Mouse (Mus musculus): ENCODE results near the gene Rims4. TPM values are rescaled to one million over a fixed set of nuclear protein-coding genes. Genes with fewer than 3 reads are reported as not detected.

The Rims4 gene
- polyA plus RNA-seq, 1 experiment: 30.3 TPM

DNA sequence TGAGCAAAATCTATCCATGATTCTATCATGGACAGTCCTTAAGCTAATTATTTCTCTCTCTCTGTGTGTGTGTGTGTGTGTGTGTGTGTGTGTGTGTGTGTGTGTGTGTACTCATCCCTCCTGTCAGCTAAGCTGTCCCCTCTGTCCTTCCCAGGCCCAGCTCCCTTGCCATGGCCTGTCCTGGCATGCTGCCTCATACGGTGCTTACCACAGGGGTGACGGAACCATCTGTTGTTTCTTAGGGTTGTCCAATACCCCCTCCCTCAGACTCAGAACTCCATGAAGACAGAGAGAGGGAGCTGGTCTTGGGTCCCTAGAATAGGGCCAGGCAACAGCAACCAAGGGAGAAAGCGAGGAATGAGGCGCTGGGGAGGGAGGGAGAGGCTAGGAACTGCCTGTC lies 14.2 kb downstream of the Rims4 start:
- Histone ChIP-seq H3K4me3 (replicated peaks; ENCODE audit: insufficient read depth, low read depth, low read length) (no peak overlapping the region), H3K4me1 (ENCODE audit: control insufficient read depth, insufficient read depth, low read length) (peaks cover 54% of the 10 kb centered on the region), H3K27ac (ENCODE audit: insufficient read depth, low read length) (peak overlapping the region; percentile 23; the same call in 1 of the 2 replicates), H3K27me3 (ENCODE audit: control insufficient read depth, insufficient read depth, low read length) (no peaks in the 10 kb centered on the region)
- DNase-seq: peak; percentile 76 to 84
- 41% methylated on average over 4 of the region's 4 CpGs for WGBS
- TF ChIP-seq POLR2A (IDR thresholded peaks at IDR 0.05; ENCODE audit: borderline replicate concordance, insufficient read depth, low read length) (no peak), CTCF (IDR thresholded peaks at IDR 0.05; ENCODE audit: borderline replicate concordance, insufficient read depth, low read depth, low read length) (no peak)

DNA sequence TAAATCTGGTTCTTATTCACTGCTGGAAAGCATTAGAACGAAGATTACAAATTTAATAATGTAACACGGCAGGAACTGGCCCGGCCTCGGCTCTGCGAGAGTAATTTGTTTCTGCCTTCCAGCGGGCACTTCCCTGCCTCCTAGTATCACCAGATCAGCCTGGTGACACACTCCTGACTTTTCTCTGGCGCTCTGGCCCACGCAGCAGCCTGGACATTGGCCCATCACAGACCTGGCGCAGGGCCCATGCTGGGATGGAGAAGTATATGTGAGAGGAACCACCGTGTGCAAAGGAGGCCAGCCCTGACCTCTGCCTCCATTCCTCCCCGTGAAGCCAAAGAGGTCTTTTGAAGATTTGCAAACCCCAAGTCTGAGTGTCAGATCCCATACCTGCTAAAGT lies 15.0 kb downstream of the Rims4 start:
- WGBS: 12% methylated on average over 11 of the region's 11 CpGs
- DNase-seq: peak; percentile 85
- TF ChIP-seq POLR2A (IDR thresholded peaks at IDR 0.05; ENCODE audit: borderline replicate concordance, insufficient read depth, low read length): no peak
- H3K4me3 ChIP-seq (replicated peaks; ENCODE audit: insufficient read depth, low read depth, low read length): no peak overlapping the region
- peaks cover 57% of the 10 kb centered on the region for H3K4me1 ChIP-seq (ENCODE audit: control insufficient read depth, insufficient read depth, low read length)
- H3K27me3 ChIP-seq (ENCODE audit: control insufficient read depth, insufficient read depth, low read length): no peaks in the 10 kb centered on the region
- H3K27ac ChIP-seq (ENCODE audit: insufficient read depth, low read length): peak overlapping the region; percentile 23

DNA sequence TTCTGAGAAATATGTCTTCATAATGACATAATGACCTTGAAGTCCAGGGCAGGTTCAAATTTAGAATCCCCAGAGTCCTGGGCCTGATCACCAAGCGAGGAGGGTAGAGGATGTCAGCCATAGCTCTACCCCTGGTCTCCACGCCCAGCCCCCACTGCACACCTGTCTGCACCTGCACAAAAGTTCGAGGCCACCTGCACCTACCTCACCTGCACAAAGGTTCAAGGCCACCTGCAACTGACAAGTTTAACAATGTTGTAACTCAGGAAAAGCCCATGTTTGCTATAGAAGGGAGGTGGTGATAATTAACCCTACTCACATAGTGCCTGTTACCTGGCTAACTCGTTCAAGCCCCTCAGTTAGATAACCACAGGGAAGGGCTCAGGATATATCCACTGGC lies 16.0 kb downstream of the Rims4 start:
- TF ChIP-seq CTCF (IDR thresholded peaks at IDR 0.05; ENCODE audit: borderline replicate concordance, insufficient read depth, low read depth, low read length): no peak
- no peak for TF ChIP-seq POLR2A (IDR thresholded peaks at IDR 0.05; ENCODE audit: borderline replicate concordance, insufficient read depth, low read length)
- 0 out of 2 replicates have a peak overlapping the region, but pooled peaks have one; percentile 31 for H3K27ac ChIP-seq (ENCODE audit: insufficient read depth, low read length)
- WGBS: 82% methylated on average over 4 of the region's 4 CpGs
- no peak for DNase-seq
- no peaks in the 10 kb centered on the region for H3K27me3 ChIP-seq (ENCODE audit: control insufficient read depth, insufficient read depth, low read length)
- no peak overlapping the region for H3K4me3 ChIP-seq (replicated peaks; ENCODE audit: insufficient read depth, low read depth, low read length)
- peaks cover 65% of the 10 kb centered on the region for H3K4me1 ChIP-seq (ENCODE audit: control insufficient read depth, insufficient read depth, low read length)

DNA sequence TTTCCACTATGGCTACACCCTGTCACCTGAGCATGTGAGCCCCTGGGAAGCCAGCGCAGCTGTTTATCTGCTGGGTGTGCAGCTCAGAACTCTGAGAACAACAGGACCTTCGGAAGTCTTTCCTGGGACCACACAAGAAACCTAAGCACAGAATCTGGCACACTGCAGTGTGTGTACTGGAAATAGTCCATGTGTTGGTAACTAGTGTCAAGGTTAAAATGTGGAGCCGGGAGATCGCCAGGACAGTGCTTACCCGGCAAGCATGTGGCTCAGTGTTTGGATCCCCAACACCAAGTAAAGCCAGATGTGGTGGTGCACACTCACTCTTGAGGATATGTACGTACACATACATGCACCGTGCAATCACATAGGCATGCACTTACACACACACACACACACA lies 17.4 kb downstream of the Rims4 start:
- Histone ChIP-seq H3K4me3 (replicated peaks; ENCODE audit: insufficient read depth, low read depth, low read length) (no peak overlapping the region), H3K4me1 (ENCODE audit: control insufficient read depth, insufficient read depth, low read length) (peaks cover 72% of the 10 kb centered on the region), H3K27ac (ENCODE audit: insufficient read depth, low read length) (no peak overlapping the region), H3K27me3 (ENCODE audit: control insufficient read depth, insufficient read depth, low read length) (no peaks in the 10 kb centered on the region)
- TF ChIP-seq POLR2A (IDR thresholded peaks at IDR 0.05; ENCODE audit: borderline replicate concordance, insufficient read depth, low read length) (no peak), CTCF (IDR thresholded peaks at IDR 0.05; ENCODE audit: borderline replicate concordance, insufficient read depth, low read depth, low read length) (no peak)
- no peak for DNase-seq
- 51% methylated on average over 7 of the region's 7 CpGs for WGBS

DNA sequence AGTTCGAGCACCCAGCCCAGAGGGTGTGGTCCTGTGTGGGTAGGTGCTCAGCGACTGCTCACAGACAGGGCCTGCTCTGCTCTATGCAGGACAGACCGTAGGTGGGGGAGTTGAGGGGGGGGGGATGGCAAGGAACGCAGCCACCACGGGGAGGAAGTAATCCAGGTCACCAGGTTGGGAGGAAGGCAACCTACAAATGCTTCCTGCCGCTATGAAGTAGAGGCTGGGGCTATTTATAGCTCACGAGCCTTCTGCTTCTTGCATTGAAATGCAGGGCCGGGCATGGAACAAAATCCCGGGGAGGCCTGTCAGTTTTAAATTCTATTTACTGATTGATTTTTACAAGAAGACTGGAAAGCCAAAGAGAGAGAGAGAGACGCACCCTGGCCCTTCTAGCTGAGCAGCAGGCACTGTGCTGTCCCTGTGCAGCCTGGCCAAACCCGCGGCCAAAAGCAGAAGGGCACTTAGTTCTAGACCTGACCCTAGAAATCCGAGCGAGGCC lies 18.5 kb downstream of the Rims4 start:
- TF ChIP-seq CTCF (IDR thresholded peaks at IDR 0.05; ENCODE audit: borderline replicate concordance, insufficient read depth, low read depth, low read length) (no peak), POLR2A (IDR thresholded peaks at IDR 0.05; ENCODE audit: borderline replicate concordance, insufficient read depth, low read length) (no peak)
- Histone ChIP-seq H3K4me3 (replicated peaks; ENCODE audit: insufficient read depth, low read depth, low read length) (no peak overlapping the region), H3K27me3 (ENCODE audit: control insufficient read depth, insufficient read depth, low read length) (no peaks in the 10 kb centered on the region), H3K27ac (ENCODE audit: insufficient read depth, low read length) (peak overlapping the region; percentile 67), H3K4me1 (ENCODE audit: control insufficient read depth, insufficient read depth, low read length) (peaks cover 79% of the 10 kb centered on the region)
- WGBS: 9% methylated on average over 14 of the region's 14 CpGs
- DNase-seq: peak; percentile 69 to 79

DNA sequence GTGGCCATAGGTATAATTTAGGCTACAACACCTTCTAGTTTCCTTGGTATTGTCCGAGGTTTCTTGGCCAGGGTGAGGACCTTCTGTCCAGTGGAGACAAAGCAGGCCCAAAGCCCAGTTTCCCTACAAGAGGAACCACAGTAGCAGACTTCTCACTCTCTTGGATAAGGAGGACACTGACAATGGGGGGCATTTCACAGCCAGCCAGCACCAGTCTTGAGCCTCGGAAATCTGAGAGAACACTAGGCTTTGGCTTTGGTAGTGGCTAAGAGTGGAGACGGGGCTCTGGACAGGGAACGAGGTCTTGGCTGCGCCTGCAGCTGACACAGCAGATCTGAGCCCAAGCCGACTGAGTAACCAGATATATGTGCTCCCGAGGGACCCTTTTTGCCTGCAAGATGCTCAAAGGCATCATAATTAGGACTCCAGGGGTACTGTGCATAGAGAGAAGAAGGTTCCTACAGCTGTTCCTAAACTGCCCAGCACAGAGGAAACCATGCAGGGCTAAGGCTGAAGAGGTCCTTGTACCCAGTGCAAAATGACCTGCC lies 20.4 kb downstream of the Rims4 start:
- TF ChIP-seq POLR2A (IDR thresholded peaks at IDR 0.05; ENCODE audit: borderline replicate concordance, insufficient read depth, low read length) (no peak), CTCF (IDR thresholded peaks at IDR 0.05; ENCODE audit: borderline replicate concordance, insufficient read depth, low read depth, low read length) (no peak)
- H3K27ac ChIP-seq (ENCODE audit: insufficient read depth, low read length): peak overlapping the region; percentile 52
- H3K27me3 ChIP-seq (ENCODE audit: control insufficient read depth, insufficient read depth, low read length): no peaks in the 10 kb centered on the region
- H3K4me3 ChIP-seq (replicated peaks; ENCODE audit: insufficient read depth, low read depth, low read length): no peak overlapping the region
- 5% methylated on average over 7 of the region's 7 CpGs for whole genome bisulfite sequencing
- peaks cover 72% of the 10 kb centered on the region for H3K4me1 ChIP-seq (ENCODE audit: control insufficient read depth, insufficient read depth, low read length)
- DNase-seq: peak; percentile 65 to 75

DNA sequence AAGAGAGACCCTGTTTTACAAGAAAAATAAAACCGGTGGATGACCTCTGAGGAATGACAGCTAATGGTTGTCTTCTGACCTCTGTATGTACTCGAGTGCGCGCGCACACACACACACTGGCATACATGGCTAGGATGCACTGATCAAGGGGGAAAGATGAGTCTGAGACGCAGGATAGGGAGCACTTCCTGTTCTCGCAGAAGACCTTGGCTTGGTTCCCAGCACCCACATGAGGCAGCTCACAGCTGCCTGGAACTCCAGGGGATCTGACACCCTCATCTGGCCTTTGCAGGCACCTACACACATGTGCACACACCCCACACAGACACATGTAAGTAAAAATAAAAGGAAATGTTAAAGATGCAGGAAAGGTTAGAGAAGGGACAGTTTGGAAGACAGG lies 21.5 kb downstream of the Rims4 start:
- no peak for DNase-seq
- TF ChIP-seq CTCF (IDR thresholded peaks at IDR 0.05; ENCODE audit: borderline replicate concordance, insufficient read depth, low read depth, low read length) (no peak), POLR2A (IDR thresholded peaks at IDR 0.05; ENCODE audit: borderline replicate concordance, insufficient read depth, low read length) (no peak)
- Histone ChIP-seq H3K27me3 (ENCODE audit: control insufficient read depth, insufficient read depth, low read length) (no peaks in the 10 kb centered on the region), H3K27ac (ENCODE audit: insufficient read depth, low read length) (no peak overlapping the region), H3K4me3 (replicated peaks; ENCODE audit: insufficient read depth, low read depth, low read length) (no peak overlapping the region), H3K4me1 (ENCODE audit: control insufficient read depth, insufficient read depth, low read length) (peaks cover 64% of the 10 kb centered on the region)
- 80% methylated on average over 7 of the region's 7 CpGs for WGBS

DNA sequence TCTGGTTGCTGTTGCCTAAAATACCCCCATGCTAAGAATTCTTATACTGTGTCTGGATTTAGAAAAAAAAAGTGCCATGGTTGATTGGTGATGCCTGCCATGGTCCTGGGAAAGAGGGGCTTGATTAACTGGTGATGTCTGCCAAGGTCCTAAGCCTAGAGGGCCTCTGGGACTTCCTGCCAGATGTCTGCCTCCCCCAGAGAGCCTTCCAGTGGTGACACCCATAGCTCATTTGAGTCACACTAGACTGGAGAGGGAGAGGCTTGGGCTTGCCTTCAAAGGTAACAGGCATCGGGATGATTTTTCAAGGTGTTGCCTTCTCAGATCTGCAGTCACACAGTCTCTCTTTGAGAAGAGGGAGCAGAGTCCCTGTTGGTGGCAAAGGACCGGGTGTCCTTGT lies 23.3 kb downstream of the Rims4 start:
- no peak for TF ChIP-seq POLR2A (IDR thresholded peaks at IDR 0.05; ENCODE audit: borderline replicate concordance, insufficient read depth, low read length)
- TF ChIP-seq CTCF (IDR thresholded peaks at IDR 0.05; ENCODE audit: borderline replicate concordance, insufficient read depth, low read depth, low read length): no peak
- DNase-seq: no peak
- WGBS: 44% methylated on average over 2 of the region's 2 CpGs
- peaks cover 54% of the 10 kb centered on the region for H3K4me1 ChIP-seq (ENCODE audit: control insufficient read depth, insufficient read depth, low read length)
- H3K4me3 ChIP-seq (replicated peaks; ENCODE audit: insufficient read depth, low read depth, low read length): no peak overlapping the region
- no peak overlapping the region for H3K27ac ChIP-seq (ENCODE audit: insufficient read depth, low read length)
- H3K27me3 ChIP-seq (ENCODE audit: control insufficient read depth, insufficient read depth, low read length): no peaks in the 10 kb centered on the region

All from cerebellum, adult 2 months (tissue).